Mouse (Mus musculus): ENCODE measurements around the gene Higd2a. TPM values are rescaled to one million over a fixed set of nuclear protein-coding genes. Genes with fewer than 3 reads are reported as not detected.
A peak's percentile ranks its signal among the peaks of the same experiment; 100 is the strongest.

Higd2a gene
- total RNA-seq, 1 experiment: 108 TPM

GRCm38 (mm10) chr13:54605426-54605825 is 15.4 kb downstream of the Higd2a start:
- Histone ChIP-seq H3K9me3 (ENCODE audit: control insufficient read depth, insufficient read depth, low read depth, low read length) (no peaks in the 10 kb centered on the region), H3K4me3 (ENCODE audit: insufficient read depth in 1 of 2, low read depth in 1 of 2, low read length in 2 of 2, poor library complexity in 1 of 2, severe bottlenecking in 1 of 2) (no peak overlapping the region), H3K9ac (ENCODE audit: insufficient read depth, low read depth, low read length, poor library complexity, severe bottlenecking) (peak overlapping the region; percentile 23; the same call in 1 of the 2 replicates), H3K36me3 (ENCODE audit: control insufficient read depth, insufficient read depth, low read length, poor library complexity, severe bottlenecking) (no peaks in the 10 kb centered on the region), H3K4me1 (ENCODE audit: control insufficient read depth in 2 of 2, insufficient read depth in 2 of 2, low read length in 2 of 2, poor library complexity in 1 of 2) (peaks cover 16 to 54% of the 10 kb centered on the region in 2 experiments; a peak in 3 of 4 replicates), H3K27ac (ENCODE audit: insufficient read depth, low read depth, low read length, poor library complexity, severe bottlenecking) (peak overlapping the region; percentile 23; the same call in 1 of the 2 replicates)
- no peak for DNase-seq (ENCODE audit: low read depth, low spot score)
- in situ Hi-C loops (cut with MboI; ENCODE audit: low sequenced_read_pairs in 2 of 2, unreplicated experiment in 2 of 2): no loop called here
- no peak for TF ChIP-seq HCFC1 (IDR thresholded peaks at IDR 0.05; ENCODE audit: borderline replicate concordance, insufficient read depth, low read length)
- no peak for TF ChIP-seq MAFK (IDR thresholded peaks at IDR 0.05; ENCODE audit: insufficient read depth, low read depth, low read length)
- TF ChIP-seq ZNF384 (IDR thresholded peaks at IDR 0.05; ENCODE audit: low read depth, low read length): no peak
- no peak for TF ChIP-seq ZC3H11A (IDR thresholded peaks at IDR 0.05; ENCODE audit: borderline replicate concordance, low read depth, low read length)
- no peak for TF ChIP-seq CHD2 (IDR thresholded peaks at IDR 0.05; ENCODE audit: low read depth, low read length)

GRCm38 (mm10) chr13:54607204-54607603 is 17.2 kb downstream of the Higd2a start:
- Histone ChIP-seq H3K4me3 (ENCODE audit: insufficient read depth in 1 of 2, low read depth in 1 of 2, low read length in 2 of 2, poor library complexity in 1 of 2, severe bottlenecking in 1 of 2) (no peak overlapping the region), H3K27ac (ENCODE audit: insufficient read depth, low read depth, low read length, poor library complexity, severe bottlenecking) (0 out of 2 replicates have a peak overlapping the region, but pooled peaks have one; percentile 24), H3K9ac (ENCODE audit: insufficient read depth, low read depth, low read length, poor library complexity, severe bottlenecking) (peak overlapping the region; percentile 28; the same call in 1 of the 2 replicates), H3K36me3 (ENCODE audit: control insufficient read depth, insufficient read depth, low read length, poor library complexity, severe bottlenecking) (no peaks in the 10 kb centered on the region), H3K9me3 (ENCODE audit: control insufficient read depth, insufficient read depth, low read depth, low read length) (no peaks in the 10 kb centered on the region), H3K4me1 (ENCODE audit: control insufficient read depth in 2 of 2, insufficient read depth in 2 of 2, low read length in 2 of 2, poor library complexity in 1 of 2) (peaks cover 17 to 51% of the 10 kb centered on the region in 2 experiments; a peak in 3 of 4 replicates)
- TF ChIP-seq CHD2 (IDR thresholded peaks at IDR 0.05; ENCODE audit: low read depth, low read length) (no peak), MAFK (IDR thresholded peaks at IDR 0.05; ENCODE audit: insufficient read depth, low read depth, low read length) (no peak), ZNF384 (IDR thresholded peaks at IDR 0.05; ENCODE audit: low read depth, low read length) (no peak), ZC3H11A (IDR thresholded peaks at IDR 0.05; ENCODE audit: borderline replicate concordance, low read depth, low read length) (no peak), HCFC1 (IDR thresholded peaks at IDR 0.05; ENCODE audit: borderline replicate concordance, insufficient read depth, low read length) (no peak)
- in situ Hi-C loops (cut with MboI; ENCODE audit: low sequenced_read_pairs in 2 of 2, unreplicated experiment in 2 of 2): no loop called here
- DNase-seq (ENCODE audit: low read depth, low spot score): no peak

- no peak for TF ChIP-seq CHD2 (IDR thresholded peaks at IDR 0.05; ENCODE audit: low read depth, low read length)
- TF ChIP-seq MAFK (IDR thresholded peaks at IDR 0.05; ENCODE audit: insufficient read depth, low read depth, low read length): no peak
- TF ChIP-seq ZC3H11A (IDR thresholded peaks at IDR 0.05; ENCODE audit: borderline replicate concordance, low read depth, low read length): no peak
- TF ChIP-seq HCFC1 (IDR thresholded peaks at IDR 0.05; ENCODE audit: borderline replicate concordance, insufficient read depth, low read length): no peak
- no peak for TF ChIP-seq ZNF384 (IDR thresholded peaks at IDR 0.05; ENCODE audit: low read depth, low read length)
- H3K9me3 ChIP-seq (ENCODE audit: control insufficient read depth, insufficient read depth, low read depth, low read length): no peaks in the 10 kb centered on the region
- no peak overlapping the region for H3K4me3 ChIP-seq (ENCODE audit: insufficient read depth in 1 of 2, low read depth in 1 of 2, low read length in 2 of 2, poor library complexity in 1 of 2, severe bottlenecking in 1 of 2)
- no peaks in the 10 kb centered on the region for H3K36me3 ChIP-seq (ENCODE audit: control insufficient read depth, insufficient read depth, low read length, poor library complexity, severe bottlenecking)
- H3K4me1 ChIP-seq (ENCODE audit: control insufficient read depth in 2 of 2, insufficient read depth in 2 of 2, low read length in 2 of 2, poor library complexity in 1 of 2): peaks cover 17 to 44% of the 10 kb centered on the region in 2 experiments; a peak in 3 of 4 replicates
- in situ Hi-C loops (cut with MboI; ENCODE audit: low sequenced_read_pairs in 2 of 2, unreplicated experiment in 2 of 2): no loop called here
- no peak overlapping the region for H3K9ac ChIP-seq (ENCODE audit: insufficient read depth, low read depth, low read length, poor library complexity, severe bottlenecking)
- no peak for DNase-seq (ENCODE audit: low read depth, low spot score)
- H3K27ac ChIP-seq (ENCODE audit: insufficient read depth, low read depth, low read length, poor library complexity, severe bottlenecking): no peak overlapping the region; the same call in 1 of the 2 replicates
Observed at GRCm38 (mm10) chr13:54608002-54608401, 18.0 kb downstream of the Higd2a start.

- in situ Hi-C loops (cut with MboI; ENCODE audit: low sequenced_read_pairs in 2 of 2, unreplicated experiment in 2 of 2): no loop called here
- H3K27ac ChIP-seq (ENCODE audit: insufficient read depth, low read depth, low read length, poor library complexity, severe bottlenecking): peak overlapping the region; percentile 26; the same call in 1 of the 2 replicates
- no peaks in the 10 kb centered on the region for H3K9me3 ChIP-seq (ENCODE audit: control insufficient read depth, insufficient read depth, low read depth, low read length)
- DNase-seq (ENCODE audit: low read depth, low spot score): peak; percentile 44
- H3K4me3 ChIP-seq (ENCODE audit: insufficient read depth in 1 of 2, low read depth in 1 of 2, low read length in 2 of 2, poor library complexity in 1 of 2, severe bottlenecking in 1 of 2): no peak overlapping the region
- H3K9ac ChIP-seq (ENCODE audit: insufficient read depth, low read depth, low read length, poor library complexity, severe bottlenecking): no peak overlapping the region
- no peak for TF ChIP-seq ZC3H11A (IDR thresholded peaks at IDR 0.05; ENCODE audit: borderline replicate concordance, low read depth, low read length)
- TF ChIP-seq MAFK (IDR thresholded peaks at IDR 0.05; ENCODE audit: insufficient read depth, low read depth, low read length): no peak
- no peak for TF ChIP-seq ZNF384 (IDR thresholded peaks at IDR 0.05; ENCODE audit: low read depth, low read length)
- no peak for TF ChIP-seq CHD2 (IDR thresholded peaks at IDR 0.05; ENCODE audit: low read depth, low read length)
- TF ChIP-seq HCFC1 (IDR thresholded peaks at IDR 0.05; ENCODE audit: borderline replicate concordance, insufficient read depth, low read length): no peak
- peaks cover 15 to 40% of the 10 kb centered on the region in 2 experiments; a peak in 3 of 4 replicates for H3K4me1 ChIP-seq (ENCODE audit: control insufficient read depth in 2 of 2, insufficient read depth in 2 of 2, low read length in 2 of 2, poor library complexity in 1 of 2)
- no peaks in the 10 kb centered on the region for H3K36me3 ChIP-seq (ENCODE audit: control insufficient read depth, insufficient read depth, low read length, poor library complexity, severe bottlenecking)
Observed at GRCm38 (mm10) chr13:54608666-54609065, 18.7 kb downstream of the Higd2a start.
